Mouse (Mus musculus) heart, adult 8-10 months (tissue): Measurements from ENCODE around the gene Prpf4. TPM values are rescaled to one million over a fixed set of nuclear protein-coding genes. Genes with fewer than 3 reads are reported as not detected.

Source experiments
- DNase-seq: peaks from one replicate; pipeline ENCODE4 v3.0.0; 2022; ENCODE audit warnings: low spot score
- total RNA-seq, 4 experiments: library from RNA; stranded (reverse); gene quantifications; 2 replicates each; pipeline ENCODE4 v1.2.4; 2022

The Prpf4 gene
- total RNA-seq, 4 experiments from 2014 or later: 10.0 to 11.8 (median 10.3) TPM

GRCm38 (mm10) chr4:62389592-62390512, 18.7 kb upstream of the Prpf4 start:
- DNase-seq: no peak

DNA sequence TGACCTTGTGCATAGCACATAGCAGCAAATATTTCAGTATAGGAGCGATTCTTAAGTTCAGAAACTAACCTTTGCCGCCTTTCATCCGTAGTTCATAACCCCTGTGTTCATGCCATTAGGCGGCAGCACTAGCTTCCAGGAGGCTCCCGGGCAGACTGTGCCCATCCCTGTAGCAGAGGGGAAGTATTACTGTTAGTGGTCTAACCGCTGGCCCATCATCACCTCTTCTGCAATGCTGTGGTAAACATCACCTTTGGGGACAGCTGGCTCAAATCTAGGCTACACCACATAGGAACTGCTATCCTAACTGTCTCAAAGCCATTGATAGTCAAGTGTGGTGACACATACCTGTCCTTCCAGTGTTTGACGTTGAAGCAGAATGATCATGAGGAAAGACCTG, 16.7 kb upstream of the Prpf4 start:
- no peak for DNase-seq

GRCm38 (mm10) chr4:62393459-62393858, 15.1 kb upstream of the Prpf4 start:
- no peak for DNase-seq

- DNase-seq: no peak
Measured at GRCm38 (mm10) chr4:62395806-62396205, 12.8 kb upstream of the Prpf4 start.

GRCm38 (mm10) chr4:62397616-62398365, 10.8 kb upstream of the Prpf4 start:
- DNase-seq: no peak

- peak; percentile 24 for DNase-seq
Measured at GRCm38 (mm10) chr4:62398956-62399355, 9.6 kb upstream of the Prpf4 start.

DNA sequence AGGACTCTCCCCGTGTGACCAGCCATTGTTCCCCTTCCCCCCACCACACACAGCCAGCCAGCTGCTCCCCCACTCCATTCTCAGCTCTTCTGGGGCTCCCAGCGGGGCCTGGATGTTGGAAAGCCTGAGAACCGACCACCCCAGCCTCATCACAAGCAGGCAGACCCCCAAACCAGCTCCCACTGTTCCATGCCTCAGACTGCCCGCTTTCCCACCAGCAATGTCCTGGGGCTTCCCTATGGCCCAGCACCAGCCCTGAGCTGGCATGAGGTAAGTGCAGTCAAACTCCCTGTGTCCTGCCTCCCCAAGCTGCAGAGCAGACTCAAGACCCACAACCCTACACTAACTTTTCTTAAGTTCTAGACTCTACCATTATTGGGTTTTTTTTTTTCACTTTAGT, 2.5 kb upstream of the Prpf4 start:
- DNase-seq: no peak

DNA sequence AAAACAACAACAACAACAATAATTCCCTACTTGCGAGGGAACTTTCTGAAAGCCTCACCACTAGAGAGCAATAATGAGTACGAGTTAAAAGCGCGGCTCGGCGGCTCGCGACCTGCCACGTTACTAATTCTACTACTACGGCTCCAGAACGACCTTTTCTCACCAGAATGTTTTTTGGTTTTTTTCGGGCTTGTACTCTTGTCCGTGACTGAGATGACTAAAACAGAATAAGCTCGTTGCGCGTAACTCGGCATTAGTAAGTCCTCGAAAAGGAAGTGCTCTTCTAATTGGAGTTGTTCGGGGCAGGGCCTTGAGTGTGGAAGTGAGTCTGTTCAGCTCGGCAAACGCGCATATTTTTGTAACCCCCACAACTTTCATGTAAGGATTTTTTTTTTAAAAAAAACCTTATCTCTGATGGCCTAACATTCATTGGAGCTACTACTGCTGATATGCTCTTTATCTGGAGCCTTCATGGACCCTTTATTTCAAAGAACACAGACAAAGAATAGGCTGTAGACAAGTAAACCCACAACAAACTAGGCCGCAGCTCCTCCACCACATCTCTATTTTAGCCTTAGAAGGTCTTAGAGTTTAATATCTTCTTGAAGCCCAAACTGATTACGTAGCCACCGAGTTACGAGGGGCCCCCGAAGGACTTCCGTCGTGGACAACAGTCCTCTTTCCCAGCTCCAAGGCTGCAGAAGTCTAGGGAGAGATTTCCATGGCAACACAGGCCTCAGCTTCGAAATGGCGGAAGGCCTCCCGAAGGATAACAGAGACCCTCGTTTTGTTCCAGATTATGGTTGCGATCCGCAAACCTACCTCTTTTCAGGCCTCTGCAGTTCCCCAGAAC, 641 bp upstream of the Prpf4 start:
- peak; percentile 71 for DNase-seq

- DNase-seq: no peak
Measured at GRCm38 (mm10) chr4:62409615-62410014, 1.0 kb downstream of the Prpf4 start.

DNA sequence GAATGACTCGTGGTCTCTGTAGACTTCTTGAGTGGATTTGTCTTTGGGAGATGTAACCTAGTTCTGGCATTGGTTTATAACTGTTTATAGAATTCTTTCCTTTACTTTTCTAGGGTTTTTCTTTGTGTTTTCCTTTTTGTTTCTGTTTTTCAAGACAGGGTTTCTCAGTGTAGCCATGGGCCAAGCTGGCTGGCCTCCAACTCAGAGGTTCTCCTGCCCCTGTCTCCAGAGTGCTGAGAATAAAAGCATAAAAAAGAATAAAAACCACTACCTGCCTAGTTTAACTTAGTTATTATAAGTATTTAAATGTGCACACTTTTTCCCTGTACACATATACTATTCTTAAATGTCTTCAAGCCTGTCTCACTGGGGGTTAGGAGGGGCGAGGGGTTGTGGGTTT, 1.7 kb downstream of the Prpf4 start:
- no peak for DNase-seq

DNA sequence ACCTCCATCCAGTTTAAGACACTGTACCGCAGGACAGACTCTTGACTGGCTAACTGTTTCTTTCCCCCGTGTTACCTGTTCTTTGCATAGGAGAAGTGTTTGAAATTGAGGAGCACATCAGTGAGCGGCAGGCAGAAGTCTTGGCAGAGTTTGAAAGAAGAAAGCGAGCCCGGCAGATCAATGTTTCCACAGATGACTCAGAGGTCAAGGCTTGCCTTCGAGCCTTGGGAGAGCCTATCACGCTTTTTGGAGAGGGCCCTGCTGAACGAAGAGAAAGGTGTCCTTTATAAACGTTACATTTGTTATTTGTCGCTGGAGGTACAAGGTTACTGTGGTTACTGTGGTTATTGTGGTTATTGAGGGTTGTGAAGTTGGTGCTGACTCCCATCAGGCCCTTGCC, 3.0 kb downstream of the Prpf4 start:
- no peak for DNase-seq

DNA sequence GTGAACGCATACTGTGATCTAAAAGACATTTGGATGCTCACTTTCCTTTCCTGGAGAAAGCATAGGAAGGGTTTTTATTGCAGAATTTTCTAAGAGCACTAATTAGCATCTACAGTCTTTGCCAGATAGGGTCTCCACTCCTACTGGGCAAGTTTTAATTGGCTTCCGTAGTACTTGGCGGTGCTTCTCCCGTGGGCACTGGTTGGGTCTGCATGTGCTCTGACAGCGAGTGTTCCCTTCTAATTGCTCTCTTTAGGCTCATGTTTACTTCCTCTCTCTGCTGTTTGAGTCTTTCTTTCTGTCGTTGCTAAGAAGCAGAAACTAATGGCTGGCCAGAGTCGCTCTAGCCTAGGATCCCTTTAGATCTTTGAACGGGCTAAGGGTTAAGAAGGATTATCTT, 9.9 kb downstream of the Prpf4 start:
- DNase-seq: no peak

GRCm38 (mm10) chr4:62419091-62419490, 10.5 kb downstream of the Prpf4 start:
- no peak for DNase-seq

DNA sequence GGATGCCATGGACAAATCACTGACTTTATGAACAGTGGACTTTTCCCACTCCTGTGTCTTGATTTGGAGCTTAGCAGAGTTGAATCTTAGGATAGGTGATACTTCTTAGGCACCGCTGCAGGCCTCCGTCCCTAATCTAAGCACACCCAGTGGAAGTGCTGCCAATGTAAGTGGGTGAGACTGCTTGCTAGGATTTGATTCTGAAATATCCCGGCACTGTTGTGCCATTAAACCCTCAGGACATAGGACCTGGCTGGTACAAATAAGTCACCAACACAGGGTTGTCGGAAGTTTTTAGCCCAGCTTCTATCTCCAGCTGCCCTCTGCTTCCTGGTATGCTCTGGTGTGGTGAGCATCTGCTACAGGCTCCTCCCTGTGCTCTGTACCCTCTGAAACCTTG, 17.3 kb downstream of the Prpf4 start:
- DNase-seq: no peak

DNA sequence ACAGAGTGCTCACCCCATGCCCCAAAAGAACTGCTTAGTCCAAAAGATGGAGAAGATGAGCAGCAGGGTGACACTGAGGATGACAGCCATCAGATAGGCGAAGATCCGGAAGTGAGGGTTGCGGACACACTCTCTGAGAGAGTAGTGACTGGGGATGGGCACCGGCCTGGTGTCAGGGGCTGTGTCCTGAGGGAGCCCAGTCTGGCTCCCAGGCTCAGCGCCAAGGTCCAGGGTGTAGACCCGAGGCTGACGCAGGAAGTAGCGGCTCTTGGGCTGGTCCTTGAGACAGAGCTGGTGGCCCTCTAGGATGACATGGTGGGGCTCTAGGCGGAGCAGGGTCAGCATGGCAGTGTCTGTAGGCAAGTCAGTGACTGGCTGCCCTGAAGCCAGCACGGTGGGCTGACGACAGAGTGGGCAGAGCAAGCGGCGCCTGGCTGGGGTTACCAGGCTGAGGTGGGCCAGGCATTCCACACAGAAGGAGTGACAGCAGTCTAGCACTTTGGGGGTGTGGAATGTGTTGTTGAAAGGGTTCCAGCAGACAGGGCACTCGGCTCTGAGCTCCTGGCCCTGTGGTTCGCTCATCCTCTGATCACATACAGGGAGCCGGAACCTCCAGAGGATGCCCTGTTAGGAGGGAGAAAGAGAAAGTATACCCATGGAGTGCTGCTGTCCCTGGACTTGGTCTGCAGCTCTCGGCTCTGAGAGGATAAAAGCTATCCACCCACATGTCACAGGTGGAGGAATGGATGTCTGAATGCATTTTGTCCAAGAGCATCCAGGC, 19.6 kb downstream of the Prpf4 start:
- no peak for DNase-seq

- no peak for DNase-seq
Measured at GRCm38 (mm10) chr4:62429616-62430015, 21.0 kb downstream of the Prpf4 start.

DNA sequence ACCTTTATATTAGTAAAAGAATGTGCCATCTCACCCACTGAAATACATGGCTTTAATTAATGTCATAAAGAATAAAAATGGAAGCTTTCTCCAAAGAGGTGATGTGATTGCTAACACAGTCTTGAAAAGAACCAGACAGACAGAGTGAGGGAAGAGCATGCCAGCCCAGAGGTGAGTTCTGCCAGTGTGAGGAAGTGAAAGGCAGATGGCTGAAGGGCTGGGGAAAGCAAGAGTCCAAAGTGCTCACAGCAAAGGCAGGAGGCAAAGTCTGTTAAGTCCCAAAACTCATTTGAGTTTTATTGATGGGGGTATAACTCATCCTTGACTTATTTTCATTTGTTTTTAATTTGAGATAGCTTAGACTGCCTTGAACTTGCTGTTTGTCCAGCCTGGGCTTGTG, 22.1 kb downstream of the Prpf4 start:
- no peak for DNase-seq

DNA sequence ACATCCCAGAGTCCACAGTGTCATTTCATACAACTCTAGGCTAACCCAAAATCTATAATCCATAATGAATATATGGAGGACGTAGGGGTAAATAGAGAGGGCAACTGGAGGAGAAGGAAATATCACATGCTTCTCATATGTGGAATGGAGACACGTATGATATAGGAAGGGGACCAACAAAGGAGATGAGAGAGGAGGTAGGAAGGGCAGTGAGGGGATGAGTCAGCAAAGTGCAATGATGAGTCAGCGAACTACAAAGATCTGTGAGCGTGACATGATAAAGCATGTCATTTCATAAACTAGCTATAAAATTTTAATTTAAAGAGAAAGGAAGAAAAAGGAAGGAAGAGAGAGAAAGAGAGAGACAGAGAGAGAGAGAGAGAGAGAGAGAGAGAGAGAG, 22.9 kb downstream of the Prpf4 start:
- DNase-seq: no peak

DNA sequence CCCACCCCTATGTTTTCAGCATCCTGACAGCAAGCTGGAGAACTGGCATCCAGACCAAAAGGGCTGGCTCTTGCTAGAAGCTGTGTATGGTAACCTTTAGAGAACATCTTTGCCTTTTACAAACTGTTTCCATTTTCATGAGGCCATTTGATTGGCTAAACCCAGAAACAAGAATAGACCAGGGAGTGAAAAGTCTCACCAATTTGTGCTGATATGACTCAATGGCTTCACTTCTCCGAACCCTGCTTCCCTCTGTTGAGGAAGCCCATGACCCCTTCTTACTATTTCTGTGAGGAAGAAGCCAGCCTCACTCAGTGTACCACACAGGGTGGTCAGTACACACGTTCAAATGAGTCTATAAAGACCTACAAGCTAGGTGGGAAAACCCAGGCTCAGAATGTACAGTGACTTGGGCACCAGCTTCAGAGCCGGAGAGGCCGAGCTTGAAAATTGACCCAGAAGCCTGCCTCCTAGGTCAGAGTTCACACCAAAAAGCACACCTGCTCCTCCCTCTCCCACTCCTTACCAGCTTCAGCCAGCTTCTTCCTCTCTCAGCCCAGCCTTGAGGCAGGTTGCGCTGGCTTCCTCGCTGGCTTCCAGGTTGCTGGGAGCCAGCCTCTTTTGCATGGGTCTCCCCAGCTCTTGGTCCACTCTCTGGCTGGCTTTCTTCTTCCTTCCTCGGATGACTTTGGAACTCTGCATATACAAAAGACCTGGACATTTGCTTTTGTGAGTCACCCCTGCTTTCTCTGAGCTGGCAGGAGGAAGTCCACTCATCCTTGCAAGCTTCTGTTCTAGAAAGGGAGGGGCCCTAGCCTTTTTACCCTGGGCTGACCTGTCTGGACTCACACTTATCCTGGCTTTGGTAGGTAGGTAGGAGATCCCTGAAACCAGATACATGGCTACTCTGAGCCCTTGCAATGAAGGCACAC, 25.6 kb downstream of the Prpf4 start:
- DNase-seq: no peak

- no peak for DNase-seq
Measured at GRCm38 (mm10) chr4:62435081-62435480, 26.5 kb downstream of the Prpf4 start, which contains the start of gene Rnf183. Gene Rnf183 (minus strand): TSS chr4:62435252.
